Mouse (Mus musculus): ENCODE measurements around the gene Tars2.

DNA sequence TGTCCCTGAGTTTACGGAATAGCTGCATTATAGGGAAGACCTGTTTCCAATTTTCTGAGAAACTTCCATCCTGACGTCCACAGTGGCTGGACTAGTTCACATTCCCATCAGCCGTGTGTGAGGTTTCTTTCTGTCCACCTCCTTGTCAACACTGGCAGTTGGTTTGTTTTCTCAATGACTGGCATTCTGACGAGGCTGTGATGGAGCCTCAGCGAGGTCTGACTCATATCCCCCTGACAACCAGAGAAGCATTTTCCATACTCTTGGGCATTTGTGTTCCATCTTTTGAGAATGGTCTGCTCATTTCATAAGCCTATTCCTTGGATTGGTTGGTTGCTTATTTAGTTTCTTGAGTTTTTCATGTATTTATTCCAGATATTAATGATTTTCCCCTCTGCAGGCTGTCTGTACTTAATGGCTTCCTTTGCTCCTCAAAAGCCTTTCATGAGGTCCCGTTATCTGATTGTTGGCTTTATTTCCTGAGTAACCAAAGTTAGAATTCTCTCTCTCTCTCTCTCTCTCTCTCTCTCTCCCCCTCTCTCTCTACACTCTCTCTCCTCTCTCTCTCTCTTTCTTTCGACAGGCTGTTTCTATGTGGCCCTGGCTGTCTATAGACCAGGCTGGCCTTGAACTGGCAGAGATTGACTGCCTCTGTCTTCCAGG lies 33.2 kb downstream of the Tars2 start:
- TF ChIP-seq TAL1 (IDR thresholded peaks at IDR 0.05; ENCODE audit: low read length), result no peak
- no peak for TF ChIP-seq GATA1 (IDR thresholded peaks at IDR 0.05; ENCODE audit: low read length)

Data from erythroblast, embryonic 14.5 days (primary cell).